Mouse (Mus musculus): ENCODE measurements around the gene Tbc1d2b.

The Tbc1d2b gene

GRCm38 (mm10) chr9:90265322-90266039 is 5.1 kb downstream of the Tbc1d2b start:
- no peak for DNase-seq

- no peak for DNase-seq
Observed at GRCm38 (mm10) chr9:90263340-90263679, 7.3 kb downstream of the Tbc1d2b start.

- DNase-seq = no peak
Observed at GRCm38 (mm10) chr9:90262591-90263339, 7.8 kb downstream of the Tbc1d2b start.

- DNase-seq = no peak
Observed at GRCm38 (mm10) chr9:90262063-90262462, 8.5 kb downstream of the Tbc1d2b start.

- no peak for DNase-seq
Observed at GRCm38 (mm10) chr9:90260600-90261375, 9.8 kb downstream of the Tbc1d2b start.

- DNase-seq = no peak
Observed at GRCm38 (mm10) chr9:90260079-90260478, 10.5 kb downstream of the Tbc1d2b start.

GRCm38 (mm10) chr9:90259400-90259950 is 11.1 kb downstream of the Tbc1d2b start:
- no peak for DNase-seq

GRCm38 (mm10) chr9:90257754-90258531 is 12.7 kb downstream of the Tbc1d2b start:
- no peak for DNase-seq

GRCm38 (mm10) chr9:90257220-90257619 is 13.4 kb downstream of the Tbc1d2b start:
- no peak for DNase-seq

GRCm38 (mm10) chr9:90255844-90256405 is 14.7 kb downstream of the Tbc1d2b start:
- peak in 1 of 2 experiments; percentile 15 for DNase-seq

- DNase-seq = no peak
Observed at GRCm38 (mm10) chr9:90253181-90253580, 17.4 kb downstream of the Tbc1d2b start.

GRCm38 (mm10) chr9:90250964-90251750 is 19.4 kb downstream of the Tbc1d2b start:
- DNase-seq = no peak

GRCm38 (mm10) chr9:90250141-90250775 is 20.3 kb downstream of the Tbc1d2b start:
- no peak for DNase-seq

- no peak for DNase-seq
Observed at GRCm38 (mm10) chr9:90249036-90249435, 21.6 kb downstream of the Tbc1d2b start.

- no peak for DNase-seq
Observed at GRCm38 (mm10) chr9:90248326-90248725, 22.3 kb downstream of the Tbc1d2b start.

- no peak for DNase-seq
Observed at GRCm38 (mm10) chr9:90247316-90247715, 23.3 kb downstream of the Tbc1d2b start.

GRCm38 (mm10) chr9:90245781-90246180 is 24.8 kb downstream of the Tbc1d2b start:
- no peak for DNase-seq

- DNase-seq = no peak
Observed at GRCm38 (mm10) chr9:90245206-90245605, 25.4 kb downstream of the Tbc1d2b start.

GRCm38 (mm10) chr9:90244301-90245151 is 26.1 kb downstream of the Tbc1d2b start:
- no peak for DNase-seq

- DNase-seq = peak; percentile 22 to 29
Observed at GRCm38 (mm10) chr9:90242855-90243254, 27.7 kb downstream of the Tbc1d2b start.
